Mouse (Mus musculus) frontal cortex, adult 2 months (tissue): ENCODE data around the gene Pnkd. TPM values are rescaled to one million over a fixed set of nuclear protein-coding genes. Genes with fewer than 3 reads are reported as not detected.

Experiments
- DNase-seq, 2 experiments: peaks; one replicate each; pipeline ENCODE4 v3.0.0; 2022; ENCODE audit warnings: low spot score in 1 of 2; ENCODE audit errors: extremely low spot score in 1 of 2
- polyA plus RNA-seq: library from polyadenylated mRNA; depleted of rRNA; stranded (reverse); fragments of >200 nt; gene quantifications from 2 replicates; pipeline ENCODE4 v1.2.3, GENCODE M21; 2012; rRNA removed

Pnkd gene
- polyA plus RNA-seq, 1 experiment, result 110 TPM

DNA sequence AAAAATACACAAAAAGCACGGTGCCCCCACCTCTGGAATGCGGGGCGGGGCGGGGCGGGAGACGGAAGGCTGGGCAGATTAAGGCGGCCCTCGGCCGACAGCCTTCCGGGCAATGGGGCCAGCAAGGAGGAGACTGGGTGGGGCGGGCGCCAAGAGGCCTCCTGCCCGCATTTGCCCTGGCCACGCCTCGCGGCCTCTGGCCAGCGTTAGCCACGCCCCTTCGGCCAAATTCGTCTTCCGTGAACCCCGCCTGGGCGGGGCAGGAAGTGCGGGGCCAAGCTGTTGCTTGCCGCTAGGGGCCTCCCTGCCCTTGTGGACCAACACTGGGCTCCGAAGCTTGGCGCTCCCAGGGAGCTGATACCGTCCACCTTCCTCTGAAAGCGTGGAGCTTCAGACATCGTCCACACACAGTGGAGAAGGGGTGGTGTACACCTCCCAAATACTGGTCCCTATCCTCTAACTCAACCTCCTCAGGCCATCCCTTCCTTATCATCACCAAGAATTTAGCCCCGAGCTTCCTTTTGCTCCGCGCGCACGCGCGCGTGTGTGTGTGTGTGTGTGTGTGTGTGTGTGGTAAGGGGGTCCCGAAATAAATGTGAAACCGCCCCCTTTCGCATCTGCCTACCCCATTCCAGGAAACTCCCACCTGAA, 112.7 kb downstream of the Pnkd start:
- DNase-seq, result peak; percentile 82 to 90

GRCm38 (mm10) chr1:74397919-74398451, 113.3 kb downstream of the Pnkd start:
- DNase-seq, result peak; percentile 50 to 67

GRCm38 (mm10) chr1:74400531-74400930, 115.8 kb downstream of the Pnkd start:
- no peak for DNase-seq

- DNase-seq, result no peak
Measured at GRCm38 (mm10) chr1:74401015-74401702, 116.4 kb downstream of the Pnkd start.

Other genes starting within 250 kb of the Pnkd start
- 22.4 and 25.7 TPM in 2 replicates for gene Tns1, start 160.5 kb upstream of the Pnkd start, polyA plus RNA-seq
- gene Rufy4, start 159.4 kb upstream of the Pnkd start, polyA plus RNA-seq, result 0.08 TPM in 2 replicates
- 0.04 and 0.19 TPM in 2 replicates for gene Cxcr2, start 130.9 kb upstream of the Pnkd start, polyA plus RNA-seq
- gene Cxcr1, start 90.3 kb upstream of the Pnkd start, polyA plus RNA-seq, result not detected in 2 replicates
- gene Arpc2, start 48.8 kb upstream of the Pnkd start, polyA plus RNA-seq, result 213 and 235 TPM in 2 replicates
- gene Gpbar1, start 6.4 kb upstream of the Pnkd start, polyA plus RNA-seq, result 0.14 TPM in 1 of 2 replicates, not detected in the other
- gene Aamp, start 192 bp upstream of the Pnkd start, polyA plus RNA-seq, result 182 and 184 TPM in 2 replicates
- gene Tmbim1, start 20.7 kb downstream of the Pnkd start, polyA plus RNA-seq, result 25.7 and 33.6 TPM in 2 replicates
- 5.3 and 6.0 TPM in 2 replicates for gene Catip, start 77.2 kb downstream of the Pnkd start, polyA plus RNA-seq
- 5.5 and 9.1 TPM in 2 replicates for gene Slc11a1, start 90.3 kb downstream of the Pnkd start, polyA plus RNA-seq
- 27.4 and 27.7 TPM in 2 replicates for gene Ctdsp1, start 106.6 kb downstream of the Pnkd start, polyA plus RNA-seq
- gene Vil1, start 124.4 kb downstream of the Pnkd start, polyA plus RNA-seq, result 0.42 and 0.82 TPM in 2 replicates
- gene Cnot9, start 221.1 kb downstream of the Pnkd start, polyA plus RNA-seq, result 26.3 and 26.8 TPM in 2 replicates